ENCODE assay signal across 23 mouse cellular contexts in the genomic region with DNA sequence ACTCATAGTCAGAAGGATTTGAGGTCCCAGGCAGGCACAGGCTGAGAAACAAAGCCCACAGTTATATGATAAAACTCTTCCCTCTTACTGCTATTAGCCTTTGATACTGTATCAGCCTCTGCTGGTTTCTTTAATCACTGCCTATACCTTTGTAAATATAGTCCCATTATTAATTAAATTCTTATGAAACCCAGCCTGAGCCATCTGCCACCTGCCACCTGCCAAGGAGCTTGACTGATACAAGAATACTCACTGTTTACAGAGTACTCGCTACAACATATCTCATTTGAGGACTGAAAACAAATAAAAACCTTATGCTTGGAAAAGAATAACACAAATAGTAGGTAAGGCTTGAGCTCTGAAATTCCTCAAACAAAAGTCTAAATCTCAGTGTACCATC. TPM values are rescaled to one million over a fixed set of nuclear protein-coding genes. Genes with fewer than 3 reads are reported as not detected.
"Had no signal": no experiment of that assay in that cellular context is flagged by ENCODE, and none has a peak within 500 bp of the region (broad histone marks: within the 10 kb centered on the region; RNA-seq: fewer than 3 reads in every experiment).

No protein-coding gene starts in this region.

- H3K9me3 ChIP-seq: limb, embryonic 10.5 days; liver, embryonic 13.5 days; lung, embryonic 15.5 days; midbrain, embryonic 12.5 days; neural tube, embryonic 12.5 days; stomach, embryonic 15.5 days had no signal

- H3K27ac ChIP-seq: layer of hippocampus, adult 2 months; limb, embryonic 10.5 days; liver, embryonic 13.5 days; lung, embryonic 15.5 days; midbrain, embryonic 12.5 days; neural tube, embryonic 12.5 days; stomach, embryonic 15.5 days had no signal

- DNase-seq: kidney, postnatal 10 days; kidney, postnatal 4 days; liver, embryonic 13.5 days; liver, postnatal 0 days; retina, postnatal 1 day; right cerebral cortex, postnatal 4 days; spleen, adult 18-20 months; thymus, adult 2 months had no signal

- H3K4me2 ChIP-seq: liver, embryonic 13.5 days; lung, embryonic 15.5 days; midbrain, embryonic 12.5 days; neural tube, embryonic 12.5 days; stomach, embryonic 15.5 days had no signal

- H3K4me1 ChIP-seq: limb, embryonic 10.5 days; stomach, embryonic 15.5 days had no signal

- H3K9ac ChIP-seq: liver, embryonic 13.5 days; liver, postnatal 0 days; lung, embryonic 15.5 days; midbrain, embryonic 12.5 days; neural tube, embryonic 12.5 days; stomach, embryonic 15.5 days had no signal

- H3K27me3 ChIP-seq: liver, embryonic 13.5 days; lung, embryonic 15.5 days; midbrain, embryonic 12.5 days; neural tube, embryonic 12.5 days; stomach, embryonic 15.5 days had no signal

- ATAC-seq: liver, postnatal 0 days had no signal

- H3K4me3 ChIP-seq: layer of hippocampus, adult 2 months; limb, embryonic 10.5 days; liver, embryonic 13.5 days; lung, embryonic 15.5 days; midbrain, embryonic 12.5 days; myocyte; neural tube, embryonic 12.5 days; stomach, embryonic 15.5 days had no signal

RNA-seq across cellular contexts. Expression of gene Cnga4, which starts 9.8 kb away (rescaled TPM):
- total RNA-seq: megakaryocyte-erythroid progenitor cell, adult 5-6 weeks had no signal
- polyA plus RNA-seq: kidney, embryonic 14.5 days; liver, embryonic 13.5 days; liver, postnatal 0 days; lung, embryonic 15.5 days; stomach, embryonic 15.5 days had no signal

RNA-seq across cellular contexts. Expression of gene Gm5901, which starts 19.8 kb away (rescaled TPM):
- total RNA-seq: layer of hippocampus, adult 2 months; layer of hippocampus, postnatal 10 days; left cerebral cortex, adult 18-20 months; left cerebral cortex, postnatal 14 days; megakaryocyte-erythroid progenitor cell, adult 5-6 weeks had no signal
- polyA plus RNA-seq: kidney, embryonic 14.5 days; limb, embryonic 10.5 days; limb, embryonic 14.5 days; liver, embryonic 13.5 days; liver, postnatal 0 days; lung, embryonic 15.5 days; midbrain, embryonic 12.5 days; myocyte; neural tube, embryonic 12.5 days; stomach, embryonic 15.5 days; urinary bladder, adult 2 months had no signal

RNA-seq across cellular contexts. Expression of gene Olfr692, which starts 26.6 kb away (rescaled TPM):
- total RNA-seq: layer of hippocampus, adult 2 months; layer of hippocampus, postnatal 10 days; left cerebral cortex, adult 18-20 months; left cerebral cortex, postnatal 14 days; megakaryocyte-erythroid progenitor cell, adult 5-6 weeks had no signal
- polyA plus RNA-seq: kidney, embryonic 14.5 days; limb, embryonic 10.5 days; limb, embryonic 14.5 days; liver, embryonic 13.5 days; liver, postnatal 0 days; lung, embryonic 15.5 days; midbrain, embryonic 12.5 days; myocyte; neural tube, embryonic 12.5 days; stomach, embryonic 15.5 days; testis, adult 2 months; thymus, adult 2 months; urinary bladder, adult 2 months had no signal

RNA-seq across cellular contexts. Expression of gene Cckbr, which starts 30.9 kb away (rescaled TPM):
- total RNA-seq: megakaryocyte-erythroid progenitor cell, adult 5-6 weeks had no signal
- polyA plus RNA-seq: liver, embryonic 13.5 days; liver, postnatal 0 days; myocyte; urinary bladder, adult 2 months had no signal
